Mouse (Mus musculus) midbrain, embryonic 14.5 days (tissue): ENCODE measurements around the gene Zfp574. TPM values are rescaled to one million over a fixed set of nuclear protein-coding genes. Genes with fewer than 3 reads are reported as not detected.
A peak's percentile ranks its signal among the peaks of the same experiment; 100 is the strongest.

Source experiments
- ATAC-seq: fragments of 200-750 bp; cut with Nextera tagmentation; 2 replicates; pipeline ENCODE4 v1.8.0; 2017; ENCODE audit warnings: moderate number of reproducible peaks, moderate library complexity; ENCODE audit not compliant: low FRiP score, low TSS enrichment
- DNase-seq: peaks from one replicate; pipeline ENCODE4 v3.0.0-alpha.2; 2015
- H3K27ac ChIP-seq: fragments of 300-500 bp; sonication (generic); replicated peaks from 2 replicates; pipeline ENCODE4 v1.5.1; 2014; ENCODE audit warnings: mild to moderate bottlenecking, low read depth, low read length, moderate library complexity
- H3K27me3 ChIP-seq: fragments of 300-500 bp; sonication (generic); 2 replicates; pipeline ENCODE4 v1.6.1; 2014; ENCODE audit warnings: low read length, control low read depth, mixed read lengths; ENCODE audit not compliant: control insufficient read depth, insufficient read depth
- H3K36me3 ChIP-seq: fragments of 300-500 bp; sonication (generic); 2 replicates; pipeline ENCODE4 v1.6.1; 2014; ENCODE audit warnings: low read length, control low read depth; ENCODE audit not compliant: control insufficient read depth, insufficient read depth
- H3K4me1 ChIP-seq: fragments of 300-500 bp; sonication (generic); 2 replicates; pipeline ENCODE4 v1.6.1; 2014; ENCODE audit warnings: mild to moderate bottlenecking, antibody characterized with exemption, low read length, control low read depth; ENCODE audit not compliant: control insufficient read depth, insufficient read depth
- H3K4me2 ChIP-seq: fragments of 300-500 bp; sonication (generic); 2 replicates; pipeline ENCODE4 v1.6.1; 2014; ENCODE audit warnings: mild to moderate bottlenecking, low read length, moderate library complexity
- H3K4me3 ChIP-seq: fragments of 300-500 bp; sonication (generic); replicated peaks from 2 replicates; pipeline ENCODE4 v1.5.1; 2014; ENCODE audit warnings: low read depth, low read length
- H3K9ac ChIP-seq: fragments of 300-500 bp; sonication (generic); replicated peaks from 2 replicates; pipeline ENCODE4 v1.6.1; 2014; ENCODE audit warnings: mild to moderate bottlenecking, low read length, moderate library complexity
- H3K9me3 ChIP-seq: fragments of 300-500 bp; sonication (generic); 2 replicates; pipeline ENCODE4 v1.6.1; 2016; ENCODE audit warnings: low read length, control low read depth, mixed read lengths; ENCODE audit not compliant: control insufficient read depth
- WGBS: fragments of 180-500 bp; shearing (Covaris S2); extraction: QIAGEN DNeasy Blood & Tissue Kit; methylation state at CpG from one replicate; pipeline ENCODE4 v1.1.7; 2014; 5-methylcytosine and 5-hydroxymethylcytosine counted together
- polyA plus RNA-seq: library from polyadenylated mRNA; unstranded; fragments of >200 nt; fragmentation: Nextera tagmentation; extraction: Ambion mirVana; gene quantifications from 2 replicates; pipeline ENCODE4 v1.2.1, GENCODE M21; 2014

Gene Zfp574
- 24.9 and 33.0 TPM in 2 replicates for polyA plus RNA-seq

DNA sequence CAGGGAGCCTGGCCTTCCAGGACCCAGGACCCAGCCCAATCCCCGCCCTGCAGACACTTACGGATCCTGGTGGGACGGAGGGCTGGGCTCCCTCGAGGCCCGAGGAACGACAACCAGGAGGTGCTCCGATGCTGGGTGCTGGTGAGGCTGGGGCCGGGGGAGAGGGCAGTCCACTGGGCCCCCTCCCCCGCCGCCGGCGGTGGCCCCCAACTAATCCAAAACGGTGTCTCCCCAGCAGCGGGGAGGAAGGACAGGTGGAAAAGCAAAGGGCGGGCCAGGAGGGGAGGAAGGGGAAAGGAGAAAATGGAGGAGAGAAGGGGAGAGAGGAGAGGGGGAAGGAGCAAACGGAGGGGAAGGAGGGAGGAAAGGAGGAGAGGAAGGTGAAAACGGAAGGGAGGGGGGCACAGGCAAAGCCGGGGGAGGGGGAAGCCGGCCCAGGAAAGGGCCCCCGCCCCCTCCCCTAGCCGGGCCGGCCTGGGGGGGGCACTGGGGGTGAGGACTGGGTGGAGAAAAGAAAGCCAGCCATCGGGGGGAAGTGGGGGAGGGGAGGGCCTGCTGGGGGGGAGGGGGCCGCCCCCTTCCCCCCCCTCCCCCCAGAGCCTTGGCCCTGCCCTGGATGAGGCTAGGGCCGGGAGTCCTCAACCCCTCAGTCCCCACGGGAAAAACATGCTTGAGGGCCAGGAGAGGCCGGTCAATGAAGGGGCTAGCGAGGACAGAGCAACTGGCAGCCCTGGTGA is at the start of gene Zfp574, which contains the start of gene Grik5:
Gene Zfp574, plus strand, starts transcription at position 589 of the 737 bp plus-strand sequence.
Gene Grik5, minus strand, starts transcription at position 368 of the 737 bp plus-strand sequence.
- peak within 1 kb of the TSS; percentile 80 for H3K4me2 ChIP-seq
- peak within 1 kb of the TSS; percentile 55 for H3K4me3 ChIP-seq
- H3K27ac ChIP-seq = peak within 1 kb of the TSS; percentile 96
- ATAC-seq (0 out of 2 replicates have a peak, but pooled peaks have one; percentile 5), DNase-seq (peak; percentile 66)
- peaks cover 15% of the 10 kb centered on the region for H3K36me3 ChIP-seq
- no peaks in the 10 kb centered on the region for H3K27me3 ChIP-seq
- 1% methylated on average over 25 of the region's 28 CpGs for WGBS
- peak within 1 kb of the TSS; percentile 98 for H3K9ac ChIP-seq
- peaks cover 48% of the 10 kb centered on the region for H3K4me1 ChIP-seq
- H3K9me3 ChIP-seq = no peaks in the 10 kb centered on the region

DNA sequence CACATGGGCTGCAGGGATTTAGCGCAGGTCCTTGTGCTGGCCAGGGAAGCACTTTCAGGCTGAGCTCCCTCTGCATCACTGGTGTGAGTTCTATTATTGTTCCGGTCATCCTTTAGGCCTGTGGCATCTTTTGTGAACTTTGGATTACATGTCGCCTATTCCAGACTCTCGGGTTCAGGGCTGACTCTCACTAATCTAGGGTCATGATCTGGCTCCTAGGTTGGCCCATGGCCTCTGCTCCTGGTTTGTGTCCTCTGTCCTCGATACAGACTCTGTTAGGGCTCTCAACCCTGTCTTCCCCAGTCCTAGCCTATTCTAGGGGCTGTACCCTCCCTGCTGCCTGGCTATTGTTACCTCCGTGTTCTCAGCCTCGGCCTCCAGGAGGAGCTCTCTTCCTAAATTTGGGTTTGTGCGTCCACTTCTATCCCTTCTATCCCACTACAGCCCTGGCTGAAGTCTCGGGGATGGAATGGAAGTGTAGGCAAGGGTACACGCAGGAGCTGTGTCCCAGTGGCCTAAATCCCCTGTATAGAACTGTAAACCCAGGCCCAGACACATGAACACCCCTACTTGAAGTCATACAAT is 46.4 kb upstream of the Zfp574 start:
- H3K36me3 ChIP-seq = peaks cover 73% of the 10 kb centered on the region
- ATAC-seq (no peak), DNase-seq (peak; percentile 37)
- no peak overlapping the region for H3K4me3 ChIP-seq
- H3K4me2 ChIP-seq = no peak overlapping the region
- no peak overlapping the region for H3K9ac ChIP-seq
- WGBS = 60% methylated on average over 10 of the region's 10 CpGs
- H3K4me1 ChIP-seq = no peaks in the 10 kb centered on the region
- H3K27me3 ChIP-seq = no peaks in the 10 kb centered on the region
- no peaks in the 10 kb centered on the region for H3K9me3 ChIP-seq
- no peak overlapping the region for H3K27ac ChIP-seq

DNA sequence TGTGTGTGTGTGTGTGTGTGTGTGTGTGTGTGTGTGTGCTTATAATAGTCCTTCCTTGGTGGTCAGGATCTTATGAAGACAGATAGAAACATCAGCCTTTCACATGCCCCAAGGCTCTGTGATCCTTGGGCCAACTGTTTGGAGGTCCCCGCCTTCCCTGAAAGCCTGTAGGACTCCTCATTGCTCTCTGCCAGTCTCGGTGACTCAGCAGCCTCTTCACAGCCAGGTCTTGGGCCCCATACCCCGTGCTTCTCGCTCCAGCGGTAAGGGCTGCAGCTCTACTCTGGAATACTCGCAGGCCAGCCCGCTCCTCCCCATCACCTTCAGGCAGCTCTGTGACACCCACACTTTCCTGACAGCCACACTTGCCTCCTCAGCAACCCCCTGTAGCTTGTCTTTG is 45.9 kb upstream of the Zfp574 start:
- Histone ChIP-seq H3K4me1 (no peaks in the 10 kb centered on the region), H3K4me2 (no peak overlapping the region), H3K4me3 (no peak overlapping the region), H3K27me3 (no peaks in the 10 kb centered on the region), H3K27ac (no peak overlapping the region), H3K9ac (no peak overlapping the region), H3K9me3 (no peaks in the 10 kb centered on the region), H3K36me3 (peaks cover 72% of the 10 kb centered on the region)
- ATAC-seq = no peak
- no peak for DNase-seq
- 59% methylated on average over 7 of the region's 7 CpGs for WGBS

DNA sequence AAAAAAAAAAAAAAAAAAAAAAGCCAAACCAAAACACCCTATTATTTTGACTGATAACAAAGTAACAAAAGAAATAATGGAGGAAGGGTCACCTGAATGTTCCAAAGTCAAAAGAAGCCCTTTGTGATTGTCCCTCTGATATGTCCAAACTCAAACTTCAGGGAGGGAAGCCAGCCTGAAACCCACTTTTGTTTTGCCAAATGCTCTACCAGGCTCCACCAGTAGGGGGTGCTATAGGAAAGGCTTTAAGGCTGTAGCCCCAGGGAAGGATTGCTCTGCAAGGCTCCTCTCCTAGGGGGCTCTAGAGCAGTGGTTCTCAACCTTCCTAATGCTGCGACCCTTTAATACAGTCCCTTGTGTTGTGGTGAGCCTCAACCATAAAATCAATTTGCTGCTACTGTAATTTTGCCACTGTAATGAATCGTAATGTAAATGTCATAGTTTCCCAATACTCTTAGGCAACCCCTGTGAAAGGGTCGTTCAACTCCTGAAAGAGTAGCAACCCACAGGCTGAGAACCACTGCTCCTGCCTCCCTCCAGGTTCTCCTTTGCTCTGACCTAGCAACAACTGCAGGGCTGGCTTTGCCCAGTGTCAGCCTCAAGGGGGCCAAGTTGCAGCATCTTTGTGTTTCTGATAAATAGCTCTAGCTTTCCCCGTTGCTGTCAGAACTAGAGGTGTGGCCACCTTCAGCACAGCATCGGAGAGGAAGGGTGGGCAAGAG is 42.2 kb upstream of the Zfp574 start:
- Histone ChIP-seq H3K4me3 (no peak overlapping the region), H3K4me1 (no peaks in the 10 kb centered on the region), H3K4me2 (no peak overlapping the region), H3K27me3 (no peaks in the 10 kb centered on the region), H3K36me3 (peaks cover 68% of the 10 kb centered on the region), H3K9me3 (no peaks in the 10 kb centered on the region), H3K9ac (no peak overlapping the region), H3K27ac (peak overlapping the region; percentile 42; the same call in 1 of the 2 replicates)
- ATAC-seq (no peak), DNase-seq (peak; percentile 89)
- 45% methylated on average over 5 of the region's 5 CpGs for WGBS

DNA sequence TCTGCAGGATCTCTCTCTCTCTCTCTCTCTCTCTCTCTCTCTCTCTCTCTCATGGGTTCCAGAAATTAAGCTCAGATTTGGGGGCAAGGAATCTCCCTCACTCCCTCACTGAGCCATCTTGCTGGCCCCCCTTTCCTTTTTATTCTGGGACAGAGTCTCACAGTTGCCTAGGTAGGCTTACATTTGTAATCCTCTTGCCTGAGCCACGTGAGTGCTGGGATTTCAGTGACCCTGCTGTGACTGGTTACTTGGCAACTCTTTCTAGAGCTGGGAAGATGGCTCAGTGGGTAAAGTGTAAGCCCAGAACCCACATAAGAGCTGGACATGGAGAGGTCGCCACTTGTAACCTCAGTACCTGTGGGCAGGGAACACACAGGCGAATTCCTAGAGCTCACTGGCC is 40.8 kb upstream of the Zfp574 start:
- ATAC-seq (no peak), DNase-seq (no peak)
- H3K4me1 ChIP-seq = no peaks in the 10 kb centered on the region
- WGBS = 42% methylated on average over 3 of the region's 3 CpGs
- no peaks in the 10 kb centered on the region for H3K27me3 ChIP-seq
- no peak overlapping the region for H3K9ac ChIP-seq
- H3K27ac ChIP-seq = no peak overlapping the region
- H3K4me2 ChIP-seq = no peak overlapping the region
- no peaks in the 10 kb centered on the region for H3K9me3 ChIP-seq
- H3K4me3 ChIP-seq = no peak overlapping the region
- peaks cover 69% of the 10 kb centered on the region for H3K36me3 ChIP-seq

DNA sequence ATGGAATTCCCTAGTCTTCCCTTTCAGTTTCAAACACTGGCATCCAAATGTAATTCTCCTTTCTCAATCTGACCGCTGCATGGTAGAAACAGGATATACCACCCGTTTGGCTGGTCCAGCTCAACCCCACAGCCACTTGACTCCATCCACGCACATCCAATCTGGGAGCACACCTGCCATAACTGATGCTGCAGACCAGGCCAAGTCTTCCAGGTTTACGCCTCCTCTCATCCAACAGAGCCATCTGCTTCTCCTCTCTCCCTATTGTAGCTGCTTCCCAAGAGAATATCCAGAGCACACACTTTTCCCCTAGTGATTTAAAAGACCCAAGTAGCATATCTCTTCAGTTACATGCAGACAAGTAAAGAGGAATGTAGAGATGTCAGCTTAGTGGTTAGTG is 37.6 kb upstream of the Zfp574 start:
- no peak for DNase-seq
- Histone ChIP-seq H3K4me3 (no peak overlapping the region), H3K27me3 (no peaks in the 10 kb centered on the region), H3K4me1 (no peaks in the 10 kb centered on the region), H3K36me3 (peaks cover 76% of the 10 kb centered on the region), H3K4me2 (no peak overlapping the region), H3K27ac (no peak overlapping the region), H3K9me3 (no peaks in the 10 kb centered on the region), H3K9ac (no peak overlapping the region)
- ATAC-seq = no peak
- 89% methylated on average over 4 of the region's 4 CpGs for WGBS

DNA sequence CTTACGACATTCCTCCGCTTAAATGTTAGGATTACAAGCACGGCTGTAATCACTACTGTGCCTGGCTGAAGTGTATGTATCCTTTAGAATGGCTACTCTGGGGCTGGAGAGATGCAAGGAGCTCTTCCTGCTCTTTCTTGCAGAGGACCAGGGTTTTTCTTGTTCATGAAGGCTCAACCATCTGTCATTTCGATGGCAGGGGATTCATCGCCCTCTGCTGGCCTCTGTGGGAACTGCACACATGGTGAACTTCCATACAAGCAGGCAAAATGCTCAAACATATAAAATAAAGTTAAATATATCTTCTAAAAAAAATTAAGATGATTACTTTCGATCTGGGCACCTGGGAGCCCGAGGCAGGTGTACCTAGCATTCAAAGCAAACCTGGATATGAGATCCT is 36.5 kb upstream of the Zfp574 start:
- no peak for ATAC-seq

DNA sequence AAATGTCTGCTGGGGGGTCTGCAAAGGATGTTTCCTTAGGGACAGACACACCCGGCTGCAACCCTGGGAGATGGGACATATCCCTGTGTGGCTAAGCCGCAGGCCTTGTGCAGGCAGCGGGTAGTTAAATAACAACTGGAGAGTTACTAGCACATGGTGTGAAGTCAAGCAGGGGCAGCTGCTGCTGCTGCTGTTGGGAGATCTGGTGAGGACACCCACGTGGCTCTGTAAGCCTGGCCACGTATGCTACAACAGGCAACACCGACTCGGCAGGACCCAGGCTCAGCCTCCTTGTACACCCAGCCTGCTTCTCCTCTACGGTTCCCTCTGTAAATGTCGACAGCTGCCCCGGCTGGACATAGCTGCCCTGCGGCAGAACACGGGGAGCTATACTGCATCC is 30.4 kb upstream of the Zfp574 start:
- Histone ChIP-seq H3K4me1 (no peaks in the 10 kb centered on the region), H3K27ac (no peak overlapping the region), H3K36me3 (peaks cover 93% of the 10 kb centered on the region), H3K9ac (no peak overlapping the region), H3K9me3 (no peaks in the 10 kb centered on the region), H3K27me3 (no peaks in the 10 kb centered on the region), H3K4me3 (no peak overlapping the region), H3K4me2 (no peak overlapping the region)
- 93% methylated on average over 12 of the region's 12 CpGs for WGBS
- DNase-seq (no peak), ATAC-seq (no peak)

More for the DNA sequence above, 36.5 kb upstream of the Zfp574 start:
- Histone ChIP-seq H3K9ac (no peak overlapping the region), H3K36me3 (peaks cover 84% of the 10 kb centered on the region), H3K27me3 (no peaks in the 10 kb centered on the region), H3K27ac (0 out of 2 replicates have a peak overlapping the region, but pooled peaks have one; percentile 37), H3K4me2 (no peak overlapping the region), H3K4me1 (no peaks in the 10 kb centered on the region), H3K4me3 (no peak overlapping the region), H3K9me3 (no peaks in the 10 kb centered on the region)
- DNase-seq = peak; percentile 90
- WGBS = 53% methylated on average over 7 of the region's 7 CpGs
